Mouse (Mus musculus): Measurements from ENCODE around the gene Apex1. TPM values are rescaled to one million over a fixed set of nuclear protein-coding genes. Genes with fewer than 3 reads are reported as not detected.
"Not testable (repeated sequence)": the region's sequence is repeated elsewhere in the genome, so short reads cannot be mapped to it uniquely, and the experiment has no call there.

The Apex1 gene
- total RNA-seq, 2 experiments from 2014 or later, result 23.7 to 24.8 TPM

- no peak for DNase-seq
Observed at GRCm38 (mm10) chr14:50969558-50970544, 45.1 kb downstream of the Apex1 start.

GRCm38 (mm10) chr14:50970822-50971221 is 46.1 kb downstream of the Apex1 start:
- no peak for DNase-seq

GRCm38 (mm10) chr14:50973054-50973453 is 48.3 kb downstream of the Apex1 start:
- DNase-seq, result not testable (repeated sequence)

GRCm38 (mm10) chr14:50973700-50974099 is 48.9 kb downstream of the Apex1 start:
- no peak for DNase-seq

- no peak for DNase-seq
Observed at GRCm38 (mm10) chr14:50975001-50975400, 50.2 kb downstream of the Apex1 start.

GRCm38 (mm10) chr14:50976674-50977073 is 51.9 kb downstream of the Apex1 start:
- no peak for DNase-seq

Other genes with a start within 250 kb of the Apex1 start
- gene Olfr747, start 231.8 kb upstream of the Apex1 start, total RNA-seq (2021), result not detected
- not detected for gene Olfr748, start 217.6 kb upstream of the Apex1 start, total RNA-seq (2021)
- gene Olfr749, start 179.9 kb upstream of the Apex1 start, total RNA-seq (2021), result not detected
- gene Ttc5, start 139.4 kb upstream of the Apex1 start, total RNA-seq (2021), result 1 to 10 TPM; 7.4 to 8.2 TPM
- not detected for gene Ccnb1ip1, start 117.2 kb upstream of the Apex1 start, total RNA-seq (2021)
- gene Parp2, start 117.1 kb upstream of the Apex1 start, total RNA-seq (2021), result 1 to 10 TPM; 7.5 to 8.5 TPM
- gene Tep1, start 54.4 kb upstream of the Apex1 start, total RNA-seq (2021), result 10 to 100 TPM in 1 of 2 experiments, 1 to 10 TPM in 1; 8.3 to 10.2 TPM
- 100 to 1,000 TPM in 1 of 2 experiments, 10 to 100 TPM in 1; 97.0 to 105 TPM for gene Klhl33, start 27.5 kb upstream of the Apex1 start, total RNA-seq (2021)
- 10 to 100 TPM; 40.1 to 41.8 TPM for gene Osgep, start 75 bp upstream of the Apex1 start, total RNA-seq (2021)
- 10 to 100 TPM; 12.9 to 14.6 TPM for gene Pip4p1, start 5.9 kb downstream of the Apex1 start, total RNA-seq (2021)
- 1 to 10 TPM; 4.4 to 8.7 TPM for gene Pnp, start 6.1 kb downstream of the Apex1 start, total RNA-seq (2021)
- gene Gm49342, start 19.5 kb downstream of the Apex1 start, total RNA-seq (2021), result 1 to 10 TPM; 1.6 to 1.9 TPM
- under 1 TPM; 0.46 to 0.49 TPM for gene Pnp2, start 31.0 kb downstream of the Apex1 start, total RNA-seq (2021)
- gene Rnase10, start 82.8 kb downstream of the Apex1 start, total RNA-seq (2021), result not detected
- not detected for gene Rnase9, start 116.9 kb downstream of the Apex1 start, total RNA-seq (2021)
- gene Rnase11, start 125.2 kb downstream of the Apex1 start, total RNA-seq (2021), result not detected
- gene Rnase12, start 132.7 kb downstream of the Apex1 start, total RNA-seq (2021), result not detected
- gene Olfr750, start 149.5 kb downstream of the Apex1 start, total RNA-seq (2021), result not detected
- 10 to 100 TPM; 30.5 to 40.6 TPM for gene Rnase4, start 166.1 kb downstream of the Apex1 start, total RNA-seq (2021)
- 1 to 10 TPM; 1.6 to 4.2 TPM for gene Ang, start 166.2 kb downstream of the Apex1 start, total RNA-seq (2021)
- gene Eddm3b, start 189.5 kb downstream of the Apex1 start, total RNA-seq (2021), result not detected
- gene Rnase6, start 198.9 kb downstream of the Apex1 start, total RNA-seq (2021), result not detected
- not detected for gene Rnase1, start 221.8 kb downstream of the Apex1 start, total RNA-seq (2021)
- gene Rnase2b, start 237.3 kb downstream of the Apex1 start, total RNA-seq (2021), result not detected